Mouse (Mus musculus): ENCODE results near the gene Nup35. TPM values are rescaled to one million over a fixed set of nuclear protein-coding genes. Genes with fewer than 3 reads are reported as not detected.

The Nup35 gene
- polyA plus RNA-seq, 1 experiment from 2014 or later = 71.2 TPM

GRCm38 (mm10) chr2:80594215-80594918, 22.7 kb upstream of the Nup35 start:
- Histone ChIP-seq H3K4me2 (no peak overlapping the region), H3K9me3 (ENCODE audit: control insufficient read depth, low read length) (no peaks in the 10 kb centered on the region), H3K9ac (ENCODE audit: low read length) (no peak overlapping the region), H3K27me3 (ENCODE audit: control insufficient read depth, insufficient read depth, low read length) (no peaks in the 10 kb centered on the region), H3K4me3 (ENCODE audit: low read depth, low read length) (no peak overlapping the region), H3K27ac (ENCODE audit: low read depth, low read length) (no peak overlapping the region), H3K36me3 (ENCODE audit: control insufficient read depth, insufficient read depth, low read length) (no peaks in the 10 kb centered on the region), H3K4me1 (ENCODE audit: control insufficient read depth, insufficient read depth, low read length) (no peaks in the 10 kb centered on the region)
- WGBS = 74% methylated on average over 4 of the region's 4 CpGs
- DNase-seq (ENCODE audit: low spot score, missing footprints) (no peak), ATAC-seq (ENCODE audit: low FRiP score) (no peak)

DNA sequence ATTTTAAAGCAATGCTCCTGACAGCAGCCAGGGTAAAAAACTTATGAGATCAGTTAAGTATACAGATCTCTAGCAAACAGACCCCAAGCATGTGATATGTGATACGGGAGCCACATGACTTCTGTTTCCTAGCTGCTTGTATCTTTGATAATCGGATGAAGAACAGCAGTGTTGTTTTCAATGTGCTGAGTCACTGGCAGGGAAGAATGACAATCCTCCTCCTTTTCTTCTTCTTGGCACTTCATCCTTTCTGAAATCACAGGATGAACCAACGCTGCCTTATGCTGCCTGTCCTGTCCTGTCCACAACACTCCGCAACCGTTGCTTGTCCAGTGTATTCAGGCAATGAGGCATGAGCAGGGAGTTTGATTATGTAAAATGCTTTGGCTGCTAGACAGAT, 20.1 kb upstream of the Nup35 start:
- H3K9ac ChIP-seq (ENCODE audit: low read length) = no peak overlapping the region
- no peak overlapping the region for H3K27ac ChIP-seq (ENCODE audit: low read depth, low read length)
- peak; percentile 49 for DNase-seq (ENCODE audit: low spot score, missing footprints)
- H3K4me2 ChIP-seq = no peak overlapping the region
- no peaks in the 10 kb centered on the region for H3K4me1 ChIP-seq (ENCODE audit: control insufficient read depth, insufficient read depth, low read length)
- no peaks in the 10 kb centered on the region for H3K36me3 ChIP-seq (ENCODE audit: control insufficient read depth, insufficient read depth, low read length)
- no peaks in the 10 kb centered on the region for H3K27me3 ChIP-seq (ENCODE audit: control insufficient read depth, insufficient read depth, low read length)
- no peaks in the 10 kb centered on the region for H3K9me3 ChIP-seq (ENCODE audit: control insufficient read depth, low read length)
- 92% methylated on average over 5 of the region's 5 CpGs for WGBS
- no peak for ATAC-seq (ENCODE audit: low FRiP score)
- no peak overlapping the region for H3K4me3 ChIP-seq (ENCODE audit: low read depth, low read length)

DNA sequence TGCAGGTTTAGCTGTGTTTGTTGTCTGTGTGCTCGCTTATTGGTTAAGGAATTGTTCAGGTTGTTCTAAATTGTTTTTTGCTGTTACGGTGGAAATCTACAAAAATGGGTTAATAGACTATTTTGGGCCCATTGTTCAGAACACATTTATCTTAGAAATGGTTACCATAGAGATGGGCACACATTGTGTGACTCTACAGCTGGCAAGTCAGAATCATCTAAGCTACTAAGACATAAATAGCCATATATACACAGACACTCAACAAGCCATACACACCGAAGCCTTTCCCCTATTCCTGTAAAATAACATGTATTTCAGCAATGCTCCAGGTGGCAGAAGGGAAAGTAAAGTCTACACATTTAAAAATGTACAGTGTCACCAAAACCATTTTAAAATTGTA, 17.2 kb upstream of the Nup35 start:
- Histone ChIP-seq H3K9ac (ENCODE audit: low read length) (no peak overlapping the region), H3K9me3 (ENCODE audit: control insufficient read depth, low read length) (no peaks in the 10 kb centered on the region), H3K27ac (ENCODE audit: low read depth, low read length) (no peak overlapping the region), H3K27me3 (ENCODE audit: control insufficient read depth, insufficient read depth, low read length) (no peaks in the 10 kb centered on the region), H3K36me3 (ENCODE audit: control insufficient read depth, insufficient read depth, low read length) (no peaks in the 10 kb centered on the region), H3K4me2 (no peak overlapping the region), H3K4me1 (ENCODE audit: control insufficient read depth, insufficient read depth, low read length) (no peaks in the 10 kb centered on the region), H3K4me3 (ENCODE audit: low read depth, low read length) (no peak overlapping the region)
- ATAC-seq (ENCODE audit: low FRiP score) (no peak), DNase-seq (ENCODE audit: low spot score, missing footprints) (no peak)
- 91% methylated on average over 3 of the region's 3 CpGs for WGBS

DNA sequence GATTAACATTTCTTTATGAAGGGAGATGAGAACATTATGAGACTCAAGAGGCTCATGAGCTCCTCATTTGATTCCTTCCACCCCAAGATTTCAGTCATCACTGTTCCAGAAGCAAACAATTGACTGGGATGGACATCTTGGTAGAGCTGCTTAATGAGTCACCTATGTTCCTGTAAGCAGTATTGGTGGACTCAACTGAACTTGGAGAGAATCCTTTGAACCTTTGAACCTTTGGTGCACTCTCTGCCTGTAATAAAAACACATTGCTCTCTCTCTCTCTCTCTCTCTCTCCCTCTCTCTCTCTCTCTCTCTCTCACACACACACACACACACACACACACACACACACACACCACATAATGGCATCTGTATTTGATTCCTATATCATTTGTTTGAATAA, 16.4 kb upstream of the Nup35 start:
- H3K27me3 ChIP-seq (ENCODE audit: control insufficient read depth, insufficient read depth, low read length) = no peaks in the 10 kb centered on the region
- no peaks in the 10 kb centered on the region for H3K4me1 ChIP-seq (ENCODE audit: control insufficient read depth, insufficient read depth, low read length)
- DNase-seq (ENCODE audit: low spot score, missing footprints) (no peak), ATAC-seq (ENCODE audit: low FRiP score) (no peak)
- H3K36me3 ChIP-seq (ENCODE audit: control insufficient read depth, insufficient read depth, low read length) = no peaks in the 10 kb centered on the region
- no peak overlapping the region for H3K4me3 ChIP-seq (ENCODE audit: low read depth, low read length)
- no peaks in the 10 kb centered on the region for H3K9me3 ChIP-seq (ENCODE audit: control insufficient read depth, low read length)
- H3K9ac ChIP-seq (ENCODE audit: low read length) = no peak overlapping the region
- H3K4me2 ChIP-seq = no peak overlapping the region
- no peak overlapping the region for H3K27ac ChIP-seq (ENCODE audit: low read depth, low read length)

- no peak for DNase-seq (ENCODE audit: low spot score, missing footprints)
- ATAC-seq (ENCODE audit: low FRiP score) = no peak
- H3K27ac ChIP-seq (ENCODE audit: low read depth, low read length) = no peak overlapping the region
- no peaks in the 10 kb centered on the region for H3K36me3 ChIP-seq (ENCODE audit: control insufficient read depth, insufficient read depth, low read length)
- no peak overlapping the region for H3K9ac ChIP-seq (ENCODE audit: low read length)
- no peaks in the 10 kb centered on the region for H3K9me3 ChIP-seq (ENCODE audit: control insufficient read depth, low read length)
- no peaks in the 10 kb centered on the region for H3K4me1 ChIP-seq (ENCODE audit: control insufficient read depth, insufficient read depth, low read length)
- no peak overlapping the region for H3K4me3 ChIP-seq (ENCODE audit: low read depth, low read length)
- H3K4me2 ChIP-seq = no peak overlapping the region
- 94% methylated on average over 13 of the region's 13 CpGs for WGBS
- no peaks in the 10 kb centered on the region for H3K27me3 ChIP-seq (ENCODE audit: control insufficient read depth, insufficient read depth, low read length)
Measured at GRCm38 (mm10) chr2:80602756-80603155, 14.3 kb upstream of the Nup35 start.

- H3K4me2 ChIP-seq = no peak overlapping the region
- ATAC-seq (ENCODE audit: low FRiP score) = no peak
- 94% methylated on average over 19 of the region's 19 CpGs for WGBS
Measured at GRCm38 (mm10) chr2:80603771-80604426, 13.1 kb upstream of the Nup35 start.

DNA sequence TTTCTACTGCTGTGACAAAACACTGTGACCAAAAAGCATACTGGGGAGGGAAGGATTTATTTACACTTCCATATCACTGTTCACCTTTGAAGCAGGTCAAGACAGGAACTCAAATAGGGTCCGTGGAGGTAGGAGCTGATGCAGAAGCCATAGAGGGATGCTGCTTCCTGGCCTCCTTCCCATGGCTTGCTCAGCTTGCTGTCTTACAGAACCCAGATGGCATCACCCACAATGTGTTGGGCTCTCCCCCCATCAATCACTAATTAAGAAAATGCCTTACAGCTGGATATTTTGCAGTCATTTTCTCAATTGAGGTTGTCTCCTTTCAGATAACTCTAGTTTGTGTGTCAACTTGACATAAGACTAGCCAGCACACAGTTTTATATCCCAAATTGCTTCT, 4.8 kb upstream of the Nup35 start:
- DNase-seq (ENCODE audit: low spot score, missing footprints) (no peak), ATAC-seq (ENCODE audit: low FRiP score) (no peak)
- 58% methylated on average over 1 of the region's 1 CpGs for WGBS
- no peaks in the 10 kb centered on the region for H3K27me3 ChIP-seq (ENCODE audit: control insufficient read depth, insufficient read depth, low read length)
- no peak overlapping the region for H3K9ac ChIP-seq (ENCODE audit: low read length)
- H3K4me3 ChIP-seq (ENCODE audit: low read depth, low read length) = no peak overlapping the region
- H3K27ac ChIP-seq (ENCODE audit: low read depth, low read length) = no peak overlapping the region
- no peaks in the 10 kb centered on the region for H3K9me3 ChIP-seq (ENCODE audit: control insufficient read depth, low read length)
- H3K4me2 ChIP-seq = no peak overlapping the region
- no peaks in the 10 kb centered on the region for H3K4me1 ChIP-seq (ENCODE audit: control insufficient read depth, insufficient read depth, low read length)
- no peaks in the 10 kb centered on the region for H3K36me3 ChIP-seq (ENCODE audit: control insufficient read depth, insufficient read depth, low read length)

More at GRCm38 (mm10) chr2:80603771-80604426, 13.1 kb upstream of the Nup35 start:
- H3K9me3 ChIP-seq (ENCODE audit: control insufficient read depth, low read length) = no peaks in the 10 kb centered on the region
- H3K9ac ChIP-seq (ENCODE audit: low read length) = no peak overlapping the region
- no peak overlapping the region for H3K27ac ChIP-seq (ENCODE audit: low read depth, low read length)
- H3K27me3 ChIP-seq (ENCODE audit: control insufficient read depth, insufficient read depth, low read length) = no peaks in the 10 kb centered on the region
- no peak for DNase-seq (ENCODE audit: low spot score, missing footprints)
- H3K4me1 ChIP-seq (ENCODE audit: control insufficient read depth, insufficient read depth, low read length) = no peaks in the 10 kb centered on the region
- no peaks in the 10 kb centered on the region for H3K36me3 ChIP-seq (ENCODE audit: control insufficient read depth, insufficient read depth, low read length)
- no peak overlapping the region for H3K4me3 ChIP-seq (ENCODE audit: low read depth, low read length)

DNA sequence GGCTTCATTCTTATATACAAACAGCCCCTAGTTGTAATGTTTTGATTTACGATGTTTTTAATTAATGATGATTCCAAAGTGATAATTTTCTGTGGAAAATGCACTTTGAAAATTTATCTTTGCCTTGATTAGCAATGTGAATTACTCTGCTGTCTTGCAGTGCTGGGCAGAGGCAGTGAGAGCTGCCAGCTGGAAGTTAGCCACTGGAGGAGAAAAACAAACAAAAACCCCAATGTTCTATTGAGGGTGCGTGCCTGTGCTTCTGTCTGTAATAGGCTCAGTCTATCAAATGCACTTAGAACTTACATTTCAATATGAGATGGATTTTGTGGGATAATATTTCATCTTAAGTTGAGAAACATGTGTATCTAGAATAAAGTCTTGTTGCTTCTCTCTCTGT, 4.2 kb upstream of the Nup35 start:
- Histone ChIP-seq H3K9ac (ENCODE audit: low read length) (no peak overlapping the region), H3K4me1 (ENCODE audit: control insufficient read depth, insufficient read depth, low read length) (no peaks in the 10 kb centered on the region), H3K27me3 (ENCODE audit: control insufficient read depth, insufficient read depth, low read length) (no peaks in the 10 kb centered on the region), H3K4me2 (no peak overlapping the region), H3K4me3 (ENCODE audit: low read depth, low read length) (no peak overlapping the region), H3K36me3 (ENCODE audit: control insufficient read depth, insufficient read depth, low read length) (no peaks in the 10 kb centered on the region), H3K9me3 (ENCODE audit: control insufficient read depth, low read length) (no peaks in the 10 kb centered on the region), H3K27ac (ENCODE audit: low read depth, low read length) (no peak overlapping the region)
- DNase-seq (ENCODE audit: low spot score, missing footprints) (no peak), ATAC-seq (ENCODE audit: low FRiP score) (no peak)
- 78% methylated on average over 2 of the region's 2 CpGs for WGBS

- Histone ChIP-seq H3K9ac (ENCODE audit: low read length) (no peak overlapping the region), H3K27ac (ENCODE audit: low read depth, low read length) (no peak overlapping the region), H3K4me2 (no peak overlapping the region), H3K9me3 (ENCODE audit: control insufficient read depth, low read length) (no peaks in the 10 kb centered on the region), H3K4me1 (ENCODE audit: control insufficient read depth, insufficient read depth, low read length) (no peaks in the 10 kb centered on the region), H3K4me3 (ENCODE audit: low read depth, low read length) (no peak overlapping the region), H3K27me3 (ENCODE audit: control insufficient read depth, insufficient read depth, low read length) (no peaks in the 10 kb centered on the region), H3K36me3 (ENCODE audit: control insufficient read depth, insufficient read depth, low read length) (no peaks in the 10 kb centered on the region)
- ATAC-seq (ENCODE audit: low FRiP score) (no peak), DNase-seq (ENCODE audit: low spot score, missing footprints) (no peak)
- 88% methylated on average over 3 of the region's 3 CpGs for WGBS
Measured at GRCm38 (mm10) chr2:80618991-80619390, 2.0 kb downstream of the Nup35 start.

All from midbrain, embryonic 11.5 days (tissue).